Mouse (Mus musculus): ENCODE measurements around the gene Cftr.
A peak's percentile ranks its signal among the peaks of the same experiment; 100 is the strongest.

Cftr gene

DNA sequence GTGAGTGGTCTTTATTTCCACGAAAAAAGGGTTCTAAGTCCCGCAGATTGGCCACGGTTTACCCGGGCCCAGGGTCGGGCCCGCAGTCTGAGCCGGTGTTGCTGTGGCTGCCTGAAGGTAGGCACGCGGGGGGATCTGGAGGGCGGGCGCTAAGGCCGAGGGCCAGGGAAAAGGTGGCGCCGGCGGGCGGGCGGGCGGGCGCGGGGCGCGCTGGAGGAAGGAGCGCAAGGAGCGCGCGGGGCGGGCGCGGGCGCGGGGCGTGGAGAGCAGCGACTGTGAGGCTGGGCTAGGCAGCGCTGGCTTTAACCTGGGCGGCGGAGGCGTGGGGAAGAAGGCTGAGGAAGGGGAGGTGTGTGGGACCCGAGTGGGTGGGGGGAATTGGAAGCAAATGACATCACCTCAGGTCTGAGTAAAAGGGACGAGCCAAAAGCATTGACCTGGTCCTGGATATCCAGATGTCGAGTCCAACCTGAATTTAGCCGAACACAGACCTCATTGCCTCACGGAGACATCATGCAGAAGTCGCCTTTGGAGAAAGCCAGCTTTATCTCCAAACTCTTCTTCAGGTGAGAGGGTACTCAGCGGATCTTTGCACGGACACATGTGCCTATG lies at the start of gene Cftr:
Cftr (plus strand) TSS at position 377 of the 612 bp plus-strand sequence.
- peak; percentile 54 for DNase-seq (ENCODE audit: low spot score)

DNA sequence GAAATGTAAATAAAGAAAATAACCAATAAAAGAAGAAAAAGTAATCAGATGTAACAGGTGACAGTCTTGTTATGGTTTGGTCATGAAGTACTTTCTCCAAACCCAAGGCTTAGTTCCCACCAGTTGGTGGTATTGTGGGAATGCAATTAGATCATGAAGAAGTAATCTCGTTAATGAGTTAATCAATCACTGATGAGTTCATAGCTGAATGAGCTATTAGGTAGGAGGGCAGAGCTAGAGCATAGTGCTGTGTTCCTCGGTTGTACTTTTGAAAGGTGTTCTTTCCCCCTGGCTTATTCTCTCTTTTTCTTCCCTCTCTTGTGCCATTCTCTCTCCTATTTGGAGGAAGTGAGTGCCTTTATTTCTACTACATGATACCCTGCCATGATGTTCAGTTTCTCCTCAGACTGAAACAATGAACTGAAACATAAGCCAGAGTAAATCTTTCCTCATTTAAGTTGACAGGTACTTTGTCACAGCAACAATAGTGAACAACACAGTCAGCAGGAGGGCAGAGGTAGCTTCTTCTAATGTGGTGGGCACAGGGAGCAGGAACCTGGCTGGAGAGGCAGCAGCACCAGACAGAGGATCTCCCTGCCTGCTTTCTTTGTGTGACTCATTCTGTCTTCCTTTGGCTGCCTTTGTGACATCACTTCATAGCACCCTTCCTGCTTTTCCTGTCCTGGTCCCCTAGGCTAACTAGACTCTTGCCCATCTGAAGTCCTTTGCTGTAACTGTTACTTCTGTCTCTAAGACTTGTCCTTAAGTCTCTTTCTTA lies 43.1 kb upstream of the Cftr start:
- DNase-seq (ENCODE audit: low spot score), result peak; percentile 2

DNA sequence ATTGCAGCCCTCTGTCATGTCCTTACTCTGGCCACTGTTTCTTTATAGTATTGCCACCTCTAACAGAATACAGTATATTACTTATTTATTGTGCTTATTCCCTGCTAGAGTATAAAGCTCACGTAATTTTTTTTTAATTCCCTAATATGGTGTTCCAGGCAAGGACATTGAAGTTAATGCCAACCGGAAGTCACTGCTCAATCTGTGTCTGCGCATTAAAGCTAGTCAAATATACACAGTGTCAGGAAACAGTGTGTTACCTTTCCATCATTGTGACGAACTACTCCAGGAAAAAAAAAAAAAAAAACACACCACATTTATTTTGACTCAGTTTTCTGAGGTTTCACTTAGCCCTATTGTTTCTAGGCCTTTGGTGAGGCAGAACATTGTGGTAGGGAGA lies 42.4 kb upstream of the Cftr start:
- DNase-seq (ENCODE audit: low spot score), result no peak

- peak; percentile 20 for DNase-seq (ENCODE audit: low spot score)
Observed at GRCm38 (mm10) chr6:18135246-18135645, 35.2 kb upstream of the Cftr start.

DNA sequence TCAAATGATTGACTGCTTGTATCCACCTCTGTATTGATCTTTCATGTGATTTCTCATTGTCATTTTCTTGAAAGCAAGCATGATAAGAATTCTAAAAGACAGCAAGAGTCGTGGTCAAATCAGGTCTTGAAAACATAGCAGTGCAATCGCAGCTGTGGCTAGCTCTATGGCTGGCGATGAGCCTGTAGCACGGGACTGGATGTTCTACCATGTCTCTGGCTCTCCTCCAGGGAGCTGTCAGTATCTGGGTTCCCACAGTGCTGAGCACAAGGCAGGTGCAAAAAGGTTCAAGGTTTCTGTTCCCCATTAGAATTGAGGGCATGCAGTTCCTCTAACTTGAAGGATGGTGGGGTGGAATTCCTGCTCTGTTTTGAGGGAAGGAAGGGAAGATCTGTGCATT lies 17.5 kb upstream of the Cftr start:
- DNase-seq (ENCODE audit: low spot score), result no peak

- no peak for DNase-seq (ENCODE audit: low spot score)
Observed at GRCm38 (mm10) chr6:18169618-18170017, 869 bp upstream of the Cftr start.

GRCm38 (mm10) chr6:18171614-18172013 lies 1.1 kb downstream of the Cftr start:
- peak; percentile 43 for DNase-seq (ENCODE audit: low spot score)

DNA sequence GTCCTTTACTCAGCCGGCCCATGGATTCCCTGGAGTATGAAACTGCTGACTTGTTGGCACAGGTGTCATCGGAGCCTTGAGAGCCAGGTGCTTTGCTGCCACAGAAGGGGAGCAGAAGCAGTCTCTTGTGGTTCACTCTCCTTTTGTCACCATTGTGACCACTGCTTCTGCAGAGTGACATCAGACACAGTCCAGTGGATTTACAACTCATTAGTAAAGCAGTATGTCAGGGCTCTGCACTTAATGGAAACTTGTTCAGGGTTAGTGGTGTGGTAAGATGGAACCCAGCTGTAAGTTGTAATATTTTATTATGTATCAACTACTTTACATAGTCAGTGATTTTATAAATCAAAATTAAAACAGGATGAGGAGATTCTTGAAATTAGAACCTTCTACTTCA lies 7.0 kb downstream of the Cftr start:
- no peak for DNase-seq (ENCODE audit: low spot score)

GRCm38 (mm10) chr6:18180665-18181064 lies 10.2 kb downstream of the Cftr start:
- no peak for DNase-seq (ENCODE audit: low spot score)

GRCm38 (mm10) chr6:18182903-18183302 lies 12.4 kb downstream of the Cftr start:
- DNase-seq (ENCODE audit: low spot score), result no peak

DNA sequence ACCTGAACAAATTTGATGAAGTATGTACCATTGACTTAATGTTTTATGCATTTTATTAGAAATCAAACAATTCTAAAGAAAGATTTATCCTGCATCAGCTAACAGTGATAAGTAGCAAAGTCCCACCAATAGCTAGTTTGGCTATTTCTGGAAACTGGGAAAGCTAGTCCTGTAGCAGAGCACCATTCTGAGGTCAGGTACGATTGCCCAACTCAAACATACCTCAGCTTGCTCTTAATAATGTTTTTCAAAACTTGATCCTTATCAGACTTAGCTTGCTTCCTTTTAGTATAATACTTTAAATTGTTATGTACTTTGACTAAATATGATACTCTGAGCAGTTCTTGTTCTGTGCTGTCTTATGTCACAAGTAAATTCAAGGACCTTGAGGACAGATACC lies 50.2 kb downstream of the Cftr start:
- DNase-seq (ENCODE audit: low spot score), result no peak

DNA sequence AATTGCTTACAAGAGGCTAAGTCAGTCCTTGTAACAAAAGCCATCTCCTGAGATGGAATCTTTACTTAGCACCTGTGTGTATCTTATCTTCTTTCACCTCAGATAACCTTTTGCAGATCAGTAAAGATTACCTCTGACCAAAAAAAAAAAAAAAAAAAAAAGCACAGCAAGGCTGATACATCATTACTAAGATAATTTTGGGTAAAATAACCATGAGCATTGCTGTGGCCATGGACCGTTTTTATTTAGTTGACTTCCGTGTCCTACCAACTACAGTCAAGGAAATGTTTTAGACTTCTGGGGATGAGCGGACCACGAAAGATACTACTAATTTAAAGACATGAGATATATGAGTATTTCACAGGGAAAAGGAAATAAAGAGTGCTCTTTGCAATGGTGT lies 52.7 kb downstream of the Cftr start:
- DNase-seq (ENCODE audit: low spot score), result no peak

GRCm38 (mm10) chr6:18225157-18225556 lies 54.7 kb downstream of the Cftr start:
- no peak for DNase-seq (ENCODE audit: low spot score)

DNA sequence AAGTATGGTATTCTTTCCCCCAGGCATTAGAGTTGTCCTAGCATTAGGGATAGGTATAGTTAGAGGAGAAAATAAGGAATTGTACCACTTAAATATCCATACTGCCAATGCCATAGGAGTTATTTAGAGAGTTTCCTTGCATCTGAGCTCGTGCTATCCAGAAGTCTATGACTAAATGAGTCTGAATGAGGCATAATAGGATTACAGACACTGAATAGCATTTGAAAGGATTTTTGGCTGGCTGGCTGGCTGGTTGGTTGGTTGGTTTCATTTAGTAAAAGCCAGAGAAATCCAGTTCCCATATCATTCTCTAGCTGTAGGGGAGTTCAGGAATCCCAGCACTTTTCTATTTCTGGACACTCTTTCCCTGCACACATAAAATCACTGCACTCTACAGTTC lies 76.0 kb downstream of the Cftr start:
- DNase-seq (ENCODE audit: low spot score), result no peak

DNA sequence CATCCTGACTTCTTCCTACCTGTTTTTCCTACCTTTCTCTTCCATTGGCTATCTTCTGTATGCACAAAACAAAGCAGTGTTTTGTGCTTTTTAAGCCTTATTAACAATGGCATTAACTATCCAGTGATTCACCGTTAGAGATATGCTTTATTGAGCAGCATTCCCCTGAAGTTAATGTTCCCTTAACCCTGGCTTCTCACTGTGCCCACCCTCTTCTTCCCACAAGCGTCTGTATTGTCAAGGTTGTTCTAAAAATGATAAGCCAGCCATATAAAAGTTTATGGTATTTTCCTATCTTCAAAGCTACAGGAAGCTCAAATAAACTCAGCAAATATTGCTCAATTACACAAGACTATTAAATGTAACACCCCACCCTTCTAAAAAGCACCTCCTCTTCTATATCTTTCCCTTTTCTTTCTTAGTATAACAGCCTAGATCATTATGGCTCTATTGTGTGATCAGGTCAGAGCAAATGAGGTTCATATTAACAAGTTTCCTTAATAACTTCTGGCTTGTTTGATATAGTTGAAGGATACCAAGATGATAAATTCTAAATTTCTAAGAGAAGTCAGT lies 77.5 kb downstream of the Cftr start:
- DNase-seq (ENCODE audit: low spot score), result no peak

DNA sequence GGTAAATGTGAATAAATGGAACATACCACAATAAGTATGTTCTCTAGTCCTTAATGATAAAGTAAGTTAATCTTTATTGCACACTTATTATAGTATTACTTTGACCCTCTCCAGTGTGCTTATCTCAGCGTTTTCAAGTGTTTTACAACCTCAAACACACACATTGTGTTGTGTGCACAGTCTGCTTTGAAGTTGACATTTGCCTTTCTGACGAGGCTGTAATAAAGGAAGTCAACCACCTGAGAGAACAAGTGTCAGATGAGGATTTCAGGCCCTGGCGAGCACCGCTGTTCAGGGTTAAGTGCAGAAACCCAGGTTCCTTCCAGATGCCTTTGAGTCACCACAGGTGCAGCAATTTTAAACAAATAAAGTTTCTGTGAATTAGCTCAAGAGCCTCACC lies 78.0 kb downstream of the Cftr start:
- no peak for DNase-seq (ENCODE audit: low spot score)

DNA sequence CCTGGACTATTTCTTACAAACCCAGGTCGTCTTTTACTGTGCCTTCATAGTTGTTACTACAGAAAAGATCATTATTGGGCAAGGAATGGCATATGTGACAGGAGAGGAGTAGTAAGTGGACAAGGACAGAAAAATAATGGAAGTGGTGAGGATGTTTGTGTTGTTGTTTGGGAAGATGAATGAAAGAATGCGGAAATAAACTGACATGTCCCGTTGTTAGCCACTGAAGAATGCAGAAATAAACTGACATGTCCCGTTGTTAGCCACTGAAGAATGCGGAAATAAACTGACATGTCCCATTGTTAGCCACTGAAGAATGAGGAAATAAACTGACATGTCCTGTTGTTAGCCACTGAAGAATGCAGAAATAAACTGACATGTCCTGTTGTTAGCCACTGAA lies 84.1 kb downstream of the Cftr start:
- DNase-seq (ENCODE audit: low spot score), result peak; percentile 21

- peak; percentile 11 for DNase-seq (ENCODE audit: low spot score)
Observed at GRCm38 (mm10) chr6:18270983-18271382, 100.5 kb downstream of the Cftr start.

- DNase-seq (ENCODE audit: low spot score), result no peak
Observed at GRCm38 (mm10) chr6:18300781-18301180, 130.3 kb downstream of the Cftr start.

DNA sequence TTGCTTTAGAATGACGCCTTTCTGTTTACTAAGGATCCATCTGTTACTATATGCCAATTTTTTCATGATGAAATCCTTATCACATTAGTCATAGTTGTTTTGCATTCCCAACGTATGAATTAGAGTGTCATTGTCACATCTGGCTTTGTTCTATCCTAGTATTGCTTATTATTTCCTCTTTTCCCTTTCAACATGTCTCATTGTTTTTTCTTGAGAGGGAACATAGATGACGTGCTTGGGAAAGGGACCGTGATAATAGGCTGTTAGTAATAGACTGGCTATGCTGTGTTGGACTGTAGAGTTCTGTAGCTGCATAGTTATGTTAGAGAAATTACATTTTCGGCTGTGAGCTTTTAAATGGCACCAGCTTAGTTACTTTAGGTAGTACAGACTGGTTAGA lies 131.6 kb downstream of the Cftr start:
- no peak for DNase-seq (ENCODE audit: low spot score)

- no peak for DNase-seq (ENCODE audit: low spot score)
Observed at GRCm38 (mm10) chr6:18303228-18303627, 132.7 kb downstream of the Cftr start.

DNA sequence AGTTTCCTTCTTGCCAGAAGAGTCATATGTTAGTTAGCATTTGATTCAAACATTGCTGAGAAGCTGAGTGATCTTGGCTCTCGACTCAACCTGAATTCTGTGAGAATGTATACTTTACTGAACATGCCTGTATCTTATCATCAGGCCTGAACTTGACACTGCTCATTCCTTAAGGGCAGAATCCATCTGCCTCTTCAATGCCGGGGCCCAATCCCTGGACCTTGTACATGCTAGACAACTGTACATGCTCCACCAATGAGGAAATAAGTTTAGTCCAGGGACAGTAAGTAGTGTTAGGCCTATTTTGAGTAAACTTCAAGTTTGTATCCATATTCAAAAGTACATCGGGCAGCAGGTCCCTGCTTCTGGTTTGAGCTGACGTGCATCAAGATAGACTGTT lies 134.6 kb downstream of the Cftr start:
- DNase-seq (ENCODE audit: low spot score), result no peak

- DNase-seq (ENCODE audit: low spot score), result no peak
Observed at GRCm38 (mm10) chr6:18310983-18311382, 140.5 kb downstream of the Cftr start.

Measured in retina, embryonic 14.5 days (tissue).